ENCODE assay signal across 22 mouse cellular contexts in the genomic region with DNA sequence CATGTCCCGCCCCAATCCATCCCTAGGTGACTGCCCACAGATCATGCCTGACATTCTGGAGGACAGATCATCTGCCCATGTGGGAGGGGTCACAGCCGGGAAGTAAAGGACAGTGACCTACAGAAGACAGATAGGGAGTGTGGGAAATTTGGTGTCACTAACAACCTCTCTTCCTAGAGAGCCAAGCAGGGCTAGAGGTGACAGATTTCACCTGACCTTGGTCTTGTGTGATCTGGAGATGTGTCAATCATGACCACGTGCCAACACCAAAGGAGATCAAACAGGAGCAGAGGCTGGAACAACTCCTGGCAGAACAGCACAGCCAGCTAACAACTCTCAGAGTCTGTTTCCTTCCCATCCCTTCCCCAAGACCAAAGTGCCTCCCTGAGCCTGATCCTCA.
DNase-seq lines count a peak whose midpoint lies in the region; ATAC-seq and TF ChIP-seq lines count a peak whose summit lies in the region.
"Had no signal": no experiment of that assay in that cellular context is flagged by ENCODE, and none has a peak within 500 bp of the region (broad histone marks: within the 10 kb centered on the region; RNA-seq: fewer than 3 reads in every experiment).

No protein-coding gene starts in this region.

- H3K36me3 ChIP-seq in liver, adult 2 months (ENCODE audit: control insufficient read depth, insufficient read depth, low read length) = no peaks in the 10 kb centered on the region
- H3K36me3 ChIP-seq in liver, embryonic 11.5 days (ENCODE audit: control insufficient read depth, insufficient read depth, low read length) = no peaks in the 10 kb centered on the region
- no peaks in the 10 kb centered on the region for H3K36me3 ChIP-seq in neural tube, embryonic 15.5 days
- H3K36me3 ChIP-seq: embryonic facial prominence, embryonic 10.5 days; embryonic facial prominence, embryonic 12.5 days; forebrain, embryonic 15.5 days; G1E had no signal

- peak; percentile 23 for DNase-seq in adrenal gland, adult 2 months
- no peak for DNase-seq in adrenal gland, postnatal 4 days (ENCODE audit: low spot score in 2 of 2)
- peak; percentile 47 for DNase-seq in adrenal gland, postnatal 14 days
- DNase-seq in adrenal gland, postnatal 25 days = no peak
- peak; percentile 99 for DNase-seq in liver, adult 2 months (ENCODE audit: extremely low read depth, low read depth, low spot score)
- no peak for DNase-seq in liver, embryonic 11.5 days (ENCODE audit: low spot score)
- DNase-seq in CD4-positive helper T cell, adult 2 months (ENCODE audit: low read depth, low spot score) = peak; percentile 37
- DNase-seq: cerebellum, adult 11-12 months; cerebellum, adult 2 months; cerebellum, adult 9-10 months; cerebellum, postnatal 10 days; cerebellum, postnatal 25 days; forebrain, postnatal 0 days had no signal

- H3K4me1 ChIP-seq in liver, adult 2 months (ENCODE audit: control insufficient read depth, insufficient read depth, low read length) = peaks cover 21% of the 10 kb centered on the region
- H3K4me1 ChIP-seq in liver, embryonic 11.5 days (replicated peaks; ENCODE audit: control insufficient read depth, insufficient read depth, low read length) = no peaks in the 10 kb centered on the region
- peaks cover 2% of the 10 kb centered on the region; the same call in 1 of the 2 replicates for H3K4me1 ChIP-seq in neural tube, embryonic 15.5 days

- no peak overlapping the region for H3K4me2 ChIP-seq in liver, embryonic 11.5 days
- H3K4me2 ChIP-seq in neural tube, embryonic 15.5 days = no peak overlapping the region
- H3K4me2 ChIP-seq: embryonic facial prominence, embryonic 12.5 days; forebrain, embryonic 13.5 days; forebrain, embryonic 15.5 days had no signal

- no peak overlapping the region for H3K4me3 ChIP-seq in liver, adult 2 months (ENCODE audit: insufficient read depth, low read depth, low read length)
- no peak overlapping the region for H3K4me3 ChIP-seq in liver, embryonic 11.5 days (ENCODE audit: low read depth, low read length)
- no peak overlapping the region for H3K4me3 ChIP-seq in neural tube, embryonic 15.5 days (replicated peaks)
- H3K4me3 ChIP-seq: embryonic facial prominence, embryonic 10.5 days; embryonic facial prominence, embryonic 12.5 days; forebrain, embryonic 13.5 days; forebrain, embryonic 15.5 days had no signal

- no peak for TF ChIP-seq POLR2A in liver, adult 2 months (IDR thresholded peaks at IDR 0.05; ENCODE audit: extremely low read depth, insufficient read depth, low read length)

- H3K9me3 ChIP-seq in liver, embryonic 11.5 days (ENCODE audit: control insufficient read depth, low read length) = no peaks in the 10 kb centered on the region
- no peaks in the 10 kb centered on the region for H3K9me3 ChIP-seq in neural tube, embryonic 15.5 days (replicated peaks)
- H3K9me3 ChIP-seq: embryonic facial prominence, embryonic 10.5 days; embryonic facial prominence, embryonic 12.5 days; forebrain, embryonic 13.5 days; forebrain, embryonic 15.5 days; G1E had no signal

- 20% methylated on average over 3 of the region's 3 CpGs for WGBS in liver, adult 2 months
- WGBS in liver, embryonic 11.5 days = 67% methylated on average over 3 of the region's 3 CpGs
- whole genome bisulfite sequencing in neural tube, embryonic 15.5 days = 93% methylated on average over 3 of the region's 3 CpGs

- no peak for ATAC-seq in liver, embryonic 11.5 days (replicated peaks; ENCODE audit: low FRiP score)
- no peak for ATAC-seq in neural tube, embryonic 15.5 days (ENCODE audit: low FRiP score)
- ATAC-seq: activated CD4-positive, CD25-positive, alpha-beta regulatory T cell, adult 4 months; forebrain, embryonic 13.5 days; forebrain, postnatal 0 days; Patski had no signal

- no peak for TF ChIP-seq CTCF in liver, adult 2 months (IDR thresholded peaks at IDR 0.05; ENCODE audit: low read depth, low read length)

- H3K27me3 ChIP-seq in liver, adult 2 months (ENCODE audit: control insufficient read depth, insufficient read depth, low read length) = no peaks in the 10 kb centered on the region
- H3K27me3 ChIP-seq in liver, embryonic 11.5 days (replicated peaks; ENCODE audit: control insufficient read depth, insufficient read depth, low read length) = peaks cover 5% of the 10 kb centered on the region
- H3K27me3 ChIP-seq in neural tube, embryonic 15.5 days (replicated peaks) = peaks cover 13% of the 10 kb centered on the region; the same call in 1 of the 2 replicates
- H3K27me3 ChIP-seq: CH12.LX; forebrain, embryonic 15.5 days; Patski had no signal

- H3K27ac ChIP-seq in liver, adult 2 months (replicated peaks; ENCODE audit: insufficient read depth, low read depth, low read length) = no peak overlapping the region
- no peak overlapping the region for H3K27ac ChIP-seq in liver, embryonic 11.5 days (ENCODE audit: low read depth, low read length)
- H3K27ac ChIP-seq in neural tube, embryonic 15.5 days (replicated peaks) = no peak overlapping the region
- H3K27ac ChIP-seq: embryonic facial prominence, embryonic 10.5 days; embryonic facial prominence, embryonic 12.5 days; forebrain, embryonic 13.5 days; forebrain, embryonic 15.5 days had no signal

- H3K79me2 ChIP-seq in liver, adult 2 months (ENCODE audit: control insufficient read depth, insufficient read depth, low read length) = no peaks in the 10 kb centered on the region

- H3K9ac ChIP-seq in liver, adult 2 months (ENCODE audit: low read depth, low read length) = no peak overlapping the region
- H3K9ac ChIP-seq in liver, embryonic 11.5 days (ENCODE audit: low read depth, low read length) = no peak overlapping the region
- no peak overlapping the region for H3K9ac ChIP-seq in neural tube, embryonic 15.5 days (replicated peaks)
- H3K9ac ChIP-seq: embryonic facial prominence, embryonic 12.5 days; forebrain, embryonic 13.5 days; forebrain, embryonic 15.5 days; forebrain, postnatal 0 days had no signal

Comparison
In these comparisons a context has a peak if more than half of its experiments do, and no peak if none do; other contexts are left out.
1. DNase-seq: peak in adrenal gland, adult 2 months (single experiment), adrenal gland, postnatal 14 days (single experiment), liver, adult 2 months (single experiment) and CD4-positive helper T cell, adult 2 months (single experiment); none in adrenal gland, postnatal 4 days (0 of 2), adrenal gland, postnatal 25 days (single experiment) and liver, embryonic 11.5 days (single experiment).